Mouse (Mus musculus) cerebellum, adult 2 months (tissue): Measurements from ENCODE around the gene Rgmb. TPM values are rescaled to one million over a fixed set of nuclear protein-coding genes. Genes with fewer than 3 reads are reported as not detected.

Experiments
- DNase-seq, 2 experiments: peaks; one replicate each; pipeline ENCODE4 v3.0.0; 2021
- H3K27ac ChIP-seq: fragments of 200-500 bp; 2 replicates; pipeline ENCODE4 v1.5.1; 2012; ENCODE audit warnings: low read length, control low read depth, inconsistent platforms; ENCODE audit not compliant: insufficient read depth
- H3K27me3 ChIP-seq: fragments of 200-500 bp; 2 replicates; pipeline ENCODE4 v1.6.1; 2012; ENCODE audit warnings: inconsistent platforms, mild to moderate bottlenecking, low read length, moderate library complexity; ENCODE audit not compliant: control insufficient read depth, insufficient read depth
- H3K4me1 ChIP-seq: fragments of 200-500 bp; 2 replicates; pipeline ENCODE4 v1.6.1; 2011; ENCODE audit warnings: low read length; ENCODE audit not compliant: control insufficient read depth, insufficient read depth
- H3K4me3 ChIP-seq: fragments of 200-500 bp; replicated peaks from 2 replicates; pipeline ENCODE3; 2011; ENCODE audit warnings: mild to moderate bottlenecking, low read depth, low read length, control low read depth; ENCODE audit not compliant: insufficient read depth
- CTCF ChIP-seq: fragments of 200-500 bp; IDR thresholded peaks from 2 replicates; pipeline ENCODE4 v1.5.1; 2011; ENCODE audit warnings: low read depth, mild to moderate bottlenecking, control low read depth, low read length, moderate library complexity, borderline replicate concordance; ENCODE audit not compliant: insufficient read depth
- POLR2A ChIP-seq: fragments of 200-500 bp; IDR thresholded peaks from 2 replicates; pipeline ENCODE4 v1.6.1; 2011; ENCODE audit warnings: low read length, control low read depth, borderline replicate concordance; ENCODE audit not compliant: insufficient read depth
- WGBS: fragments of 180-500 bp; shearing (Covaris S2); methylation state at CpG from one replicate; pipeline ENCODE4 v1.1.7; 2018; 5-methylcytosine and 5-hydroxymethylcytosine counted together
- polyA plus RNA-seq: library from polyadenylated mRNA; depleted of rRNA; stranded (reverse); fragments of >200 nt; gene quantifications from 2 replicates; pipeline ENCODE4 v1.2.3, GENCODE M21; 2012; rRNA removed

Gene Rgmb
- 39.5 and 46.9 TPM in 2 replicates for polyA plus RNA-seq

- DNase-seq, result peak; percentile 41 to 46
- H3K27ac ChIP-seq, result no peak within 1 kb of the TSS
- peaks cover 1% of the 10 kb centered on the region; the same call in 1 of the 2 replicates for H3K27me3 ChIP-seq
- peak within 1 kb of the TSS; percentile 53 for H3K4me3 ChIP-seq
- no peak for TF ChIP-seq CTCF
- no peak for TF ChIP-seq POLR2A
- WGBS, result 1% methylated on average over 55 of the region's 55 CpGs
- no peaks in the 10 kb centered on the region for H3K4me1 ChIP-seq
These were observed at the start of gene Rgmb for GRCm38 (mm10) chr17:15830766-15831644. Gene Rgmb, minus strand, starts transcription at chr17:15831039.

DNA sequence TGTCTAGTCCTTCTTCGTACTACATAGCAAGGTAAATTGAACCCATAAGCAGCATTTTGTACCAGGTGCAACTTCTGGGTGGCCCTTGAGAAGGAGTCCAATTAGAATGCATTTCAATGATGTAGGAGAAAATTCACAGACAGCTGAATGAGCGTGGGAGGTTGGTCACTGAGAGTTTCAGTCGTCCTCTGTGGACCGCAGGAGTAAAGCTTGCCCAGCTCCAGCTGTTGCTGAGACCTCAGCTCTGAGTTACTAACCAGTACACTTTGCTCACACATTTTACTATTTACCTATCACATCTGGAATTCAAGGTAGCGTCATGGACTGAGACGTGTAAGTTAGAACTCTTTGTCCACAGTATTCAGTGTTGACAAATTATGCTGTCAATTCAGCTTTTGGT, 43.9 kb upstream of the Rgmb start:
- H3K27ac ChIP-seq, result no peak overlapping the region
- no peaks in the 10 kb centered on the region for H3K27me3 ChIP-seq
- no peak for DNase-seq
- no peaks in the 10 kb centered on the region for H3K4me1 ChIP-seq
- 70% methylated on average over 6 of the region's 6 CpGs for WGBS
- H3K4me3 ChIP-seq, result no peak overlapping the region
- no peak for TF ChIP-seq CTCF
- no peak for TF ChIP-seq POLR2A

- DNase-seq, result no peak
- no peak for TF ChIP-seq POLR2A
- no peak for TF ChIP-seq CTCF
- H3K4me1 ChIP-seq, result no peaks in the 10 kb centered on the region
- no peak overlapping the region for H3K4me3 ChIP-seq
- H3K27me3 ChIP-seq, result no peaks in the 10 kb centered on the region
- H3K27ac ChIP-seq, result no peak overlapping the region
These were observed 41.3 kb upstream of the Rgmb start for GRCm38 (mm10) chr17:15872093-15872492.

GRCm38 (mm10) chr17:15865249-15865648, 34.4 kb upstream of the Rgmb start:
- DNase-seq, result no peak
- Histone ChIP-seq H3K4me1 (no peaks in the 10 kb centered on the region), H3K27me3 (no peaks in the 10 kb centered on the region), H3K4me3 (no peak overlapping the region), H3K27ac (no peak overlapping the region)
- WGBS, result 95% methylated on average over 1 of the region's 1 CpGs
- TF ChIP-seq POLR2A (no peak), CTCF (no peak)

DNA sequence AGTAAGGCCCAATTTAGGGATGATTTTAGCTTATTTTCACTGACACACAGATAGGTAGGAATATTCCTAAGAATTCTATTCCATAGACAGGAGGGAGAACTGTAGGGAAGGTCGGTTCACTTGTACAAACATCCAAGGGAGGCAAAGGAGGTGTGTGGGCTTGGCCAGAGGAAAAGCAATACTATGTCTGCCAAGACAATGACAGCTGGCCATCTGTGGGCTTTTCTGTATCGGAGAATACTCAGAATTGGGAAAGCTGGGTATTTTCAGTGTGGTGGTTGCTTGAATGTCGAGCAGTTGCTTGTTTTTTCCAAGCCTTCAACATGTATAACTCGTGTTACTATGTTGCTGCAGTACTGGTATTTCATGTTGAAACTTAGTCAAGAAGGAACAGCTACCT, 31.5 kb upstream of the Rgmb start:
- no peak overlapping the region for H3K4me3 ChIP-seq
- 13% methylated on average over 4 of the region's 4 CpGs for WGBS
- peak; percentile 11 to 63 for DNase-seq
- TF ChIP-seq POLR2A (no peak), CTCF (no peak)
- H3K4me1 ChIP-seq, result no peaks in the 10 kb centered on the region
- no peak overlapping the region for H3K27ac ChIP-seq
- no peaks in the 10 kb centered on the region for H3K27me3 ChIP-seq

DNA sequence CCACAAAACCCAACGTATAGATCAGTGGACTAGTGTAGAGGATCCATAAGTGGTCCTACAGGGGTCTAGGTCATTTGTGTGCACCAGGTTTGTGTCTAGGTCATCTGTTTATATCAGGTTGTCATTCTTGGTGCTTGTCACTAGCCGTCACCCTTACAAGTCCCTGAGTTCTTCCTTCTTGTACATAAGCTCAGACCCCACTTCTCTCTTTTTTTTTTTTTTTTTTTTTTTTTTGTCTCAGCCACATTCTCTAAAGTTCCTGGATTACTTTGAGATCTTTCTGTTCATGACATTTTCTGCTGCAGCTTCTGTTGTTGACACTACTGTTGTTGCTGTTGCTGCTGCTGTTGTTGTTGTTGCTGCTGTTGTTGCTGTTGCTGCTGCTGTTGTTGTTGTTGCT, 22.3 kb upstream of the Rgmb start:
- Histone ChIP-seq H3K4me1 (no peaks in the 10 kb centered on the region), H3K27me3 (no peaks in the 10 kb centered on the region), H3K27ac (no peak overlapping the region), H3K4me3 (no peak overlapping the region)
- WGBS, result 78% methylated on average over 2 of the region's 2 CpGs
- DNase-seq, result no peak
- TF ChIP-seq POLR2A, result no peak
- TF ChIP-seq CTCF, result no peak

DNA sequence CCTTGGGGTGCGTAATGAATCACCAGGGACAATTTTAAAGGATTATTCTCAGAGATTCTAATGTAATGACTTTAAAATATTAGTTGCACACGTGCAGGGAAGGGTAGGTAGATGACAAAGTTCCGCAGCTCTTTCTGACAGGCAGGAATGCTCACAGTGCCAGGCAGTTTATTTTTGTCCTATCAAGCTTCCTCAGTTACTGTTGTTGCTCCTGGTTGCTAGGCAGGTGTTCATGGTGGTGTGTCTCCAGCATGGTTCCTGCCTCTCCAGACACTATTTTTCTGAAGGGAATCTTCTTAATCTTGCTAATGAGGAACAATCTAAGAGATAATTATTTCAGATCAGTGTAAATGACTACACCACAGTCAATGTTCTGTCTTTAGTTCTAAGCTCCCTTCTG, 19.7 kb upstream of the Rgmb start:
- Histone ChIP-seq H3K4me3 (no peak overlapping the region), H3K27me3 (no peaks in the 10 kb centered on the region), H3K27ac (no peak overlapping the region), H3K4me1 (no peaks in the 10 kb centered on the region)
- TF ChIP-seq POLR2A (no peak), CTCF (no peak)
- no peak for DNase-seq
- 73% methylated on average over 3 of the region's 3 CpGs for WGBS

DNA sequence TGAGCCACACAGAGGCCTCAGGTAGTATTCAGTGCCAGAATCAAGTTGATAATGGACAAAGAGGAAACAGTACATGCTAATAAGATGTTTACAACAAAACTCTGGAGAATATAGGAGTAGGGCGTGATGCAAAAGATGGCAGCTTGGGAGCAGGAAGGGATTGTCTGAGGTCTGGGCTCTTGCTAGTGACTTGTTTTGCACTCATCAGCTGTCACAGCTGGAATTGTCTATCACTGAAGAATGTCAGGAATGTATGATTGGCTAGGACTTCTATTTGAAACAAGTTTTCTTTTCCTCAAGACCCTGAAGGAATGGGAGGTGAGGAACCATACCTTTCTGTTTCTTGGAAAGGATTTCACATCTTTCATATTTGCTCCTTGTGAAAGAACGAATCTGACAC, 10.6 kb upstream of the Rgmb start:
- no peaks in the 10 kb centered on the region for H3K27me3 ChIP-seq
- H3K27ac ChIP-seq, result no peak overlapping the region
- 88% methylated on average over 2 of the region's 2 CpGs for WGBS
- H3K4me1 ChIP-seq, result no peaks in the 10 kb centered on the region
- H3K4me3 ChIP-seq, result no peak overlapping the region
- TF ChIP-seq POLR2A (no peak), CTCF (no peak)
- no peak for DNase-seq
